Mouse (Mus musculus): ENCODE data around the gene Spata1. TPM values are rescaled to one million over a fixed set of nuclear protein-coding genes. Genes with fewer than 3 reads are reported as not detected.
A peak's percentile ranks its signal among the peaks of the same experiment; 100 is the strongest.
"Not testable (repeated sequence)": the region's sequence is repeated elsewhere in the genome, so short reads cannot be mapped to it uniquely, and the experiment has no call there.

Gene Spata1
- total RNA-seq, 2 experiments from 2014 or later = 3.2 to 3.3 TPM

DNA sequence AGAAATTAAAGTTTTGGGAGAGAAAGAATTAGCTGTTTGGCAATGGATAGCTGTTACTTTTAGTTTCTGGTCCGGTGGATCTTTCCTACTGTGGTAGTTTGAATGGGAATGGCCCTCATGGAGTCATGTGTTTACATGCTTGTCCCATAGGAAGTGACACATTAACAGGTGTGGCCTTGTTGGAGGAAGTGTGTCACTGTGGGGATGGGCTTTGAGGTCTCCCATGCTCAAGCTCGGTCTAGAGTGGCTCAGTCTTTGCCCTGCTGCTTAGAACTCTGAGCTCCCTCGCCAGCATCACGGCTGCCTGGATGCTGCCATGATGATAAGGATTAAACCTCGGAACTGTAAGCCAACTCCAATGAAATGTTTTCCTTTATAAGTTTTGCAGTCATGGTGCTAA, 48.2 kb downstream of the Spata1 start:
- no peak for DNase-seq (ENCODE audit: low spot score in 2 of 2)

DNA sequence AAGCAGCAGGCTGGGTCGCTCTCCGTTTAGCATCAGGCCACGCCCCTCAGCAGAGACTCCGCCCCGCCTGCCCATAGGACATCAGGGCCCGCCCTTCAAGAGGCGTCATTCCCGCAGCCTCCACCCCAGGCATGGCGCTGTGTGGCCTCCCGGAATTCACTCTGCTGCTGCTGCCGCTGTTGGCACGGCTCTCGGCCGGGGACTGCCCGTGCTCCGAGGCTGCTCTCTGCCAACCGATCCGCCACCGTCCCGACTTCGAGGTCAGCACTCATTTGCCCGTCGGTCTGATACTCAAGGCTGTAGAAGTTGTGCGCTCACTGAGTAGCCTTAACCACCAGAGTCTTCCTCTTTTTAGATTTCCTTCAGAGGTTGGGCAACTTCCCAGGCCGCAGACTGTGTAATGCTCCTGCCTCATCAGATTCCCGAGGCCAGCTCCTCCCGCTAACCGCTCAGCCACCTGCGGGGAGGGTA, 49.1 kb downstream of the Spata1 start:
- DNase-seq (ENCODE audit: low spot score in 2 of 2) = peak; percentile 88 to 93

GRCm38 (mm10) chr3:146449745-146450250, 49.8 kb downstream of the Spata1 start, which contains the start of gene Ctbs:
Gene Ctbs, plus strand, starts transcription at chr3:146449795.
- DNase-seq (ENCODE audit: low spot score in 2 of 2) = no peak

DNA sequence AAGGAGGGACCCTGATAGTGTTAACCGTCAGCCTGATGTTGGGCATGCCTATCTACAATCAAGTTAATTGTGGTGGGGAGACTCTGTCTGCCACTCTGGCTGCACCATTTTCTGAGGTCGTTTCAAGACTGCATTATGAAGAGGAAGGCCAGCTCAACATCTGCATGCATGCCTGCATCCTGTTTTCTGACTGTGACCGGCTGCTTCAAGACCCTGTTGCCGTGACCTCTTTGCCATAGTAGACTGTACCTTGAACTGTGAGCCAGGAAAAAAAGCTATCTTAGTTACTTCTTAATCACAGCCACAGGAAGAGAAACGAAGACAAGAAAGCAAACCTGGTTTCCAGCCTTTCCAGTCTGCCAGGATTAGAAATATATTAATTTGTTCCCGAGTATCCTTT, 50.6 kb downstream of the Spata1 start:
- DNase-seq (ENCODE audit: low spot score in 2 of 2) = no peak

GRCm38 (mm10) chr3:146448372-146448771, 51.2 kb downstream of the Spata1 start:
- no peak for DNase-seq (ENCODE audit: low spot score in 2 of 2)

DNA sequence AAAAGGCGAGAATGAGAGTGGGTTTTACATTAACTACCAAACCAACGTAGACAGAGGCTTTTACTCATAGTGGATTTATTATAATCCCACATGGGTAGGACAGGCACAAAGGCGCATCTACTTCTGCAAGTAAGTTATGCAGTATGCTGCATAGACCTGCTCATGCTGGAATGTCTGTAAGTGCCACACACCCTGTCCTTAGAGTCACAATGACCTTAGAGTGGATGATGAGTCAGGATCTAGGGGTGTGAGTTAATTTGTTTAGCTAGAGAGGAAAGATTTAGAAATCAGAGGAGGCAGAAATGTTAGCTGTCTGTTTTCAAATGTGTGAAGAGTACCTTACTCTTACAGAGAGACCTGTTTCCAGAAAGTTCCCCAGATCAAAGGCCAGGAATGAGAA, 52.0 kb downstream of the Spata1 start:
- DNase-seq (ENCODE audit: low spot score in 2 of 2) = no peak

- no peak for DNase-seq (ENCODE audit: low spot score in 2 of 2)
Measured at GRCm38 (mm10) chr3:146447156-146447555, 52.4 kb downstream of the Spata1 start.

DNA sequence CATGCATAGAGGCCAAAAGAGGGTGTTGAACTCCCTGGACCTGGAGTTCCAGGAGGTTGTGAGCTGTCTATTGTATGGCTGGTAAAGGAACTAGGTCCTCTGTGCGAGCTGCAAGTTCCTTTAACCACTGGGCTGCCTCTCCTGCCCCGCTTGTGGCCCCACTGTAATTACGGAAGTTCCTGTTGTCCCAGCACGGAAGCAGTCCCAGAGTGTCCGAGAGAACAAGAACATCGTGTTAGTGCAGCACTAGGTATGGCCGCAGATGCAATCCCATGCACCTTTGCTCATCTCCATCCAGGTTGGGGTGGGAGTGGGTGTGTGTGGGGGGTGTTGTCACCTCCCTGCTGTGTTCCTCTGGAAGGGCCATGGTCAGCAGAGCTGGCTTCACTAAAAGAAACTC, 54.7 kb downstream of the Spata1 start:
- no peak for DNase-seq (ENCODE audit: low spot score in 2 of 2)

GRCm38 (mm10) chr3:146443380-146443779, 56.2 kb downstream of the Spata1 start:
- DNase-seq (ENCODE audit: low spot score in 2 of 2) = no peak

DNA sequence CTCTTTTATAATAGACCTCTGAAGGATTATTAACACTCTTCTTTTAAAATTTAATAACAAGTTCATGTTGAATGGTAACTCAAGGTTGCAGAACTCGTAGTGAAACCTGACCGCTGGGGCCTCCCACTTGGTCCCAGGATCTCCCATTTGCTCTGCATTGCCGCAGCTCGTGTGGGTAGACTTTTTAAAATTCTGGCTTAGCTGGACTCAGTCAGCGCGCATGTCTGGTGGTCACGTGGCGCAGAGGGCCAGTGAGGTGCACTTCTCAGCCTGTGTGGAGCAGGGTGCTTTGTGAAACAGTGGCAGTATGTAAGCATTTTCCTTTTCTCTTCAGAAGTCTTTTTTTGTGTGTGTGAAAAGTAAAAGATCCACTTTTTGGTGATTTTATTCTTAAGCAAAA, 56.6 kb downstream of the Spata1 start:
- DNase-seq (ENCODE audit: low spot score in 2 of 2) = no peak

- no peak for DNase-seq (ENCODE audit: low spot score in 2 of 2)
Measured at GRCm38 (mm10) chr3:146442484-146442883, 57.1 kb downstream of the Spata1 start.

GRCm38 (mm10) chr3:146440422-146440821, 59.1 kb downstream of the Spata1 start:
- DNase-seq (ENCODE audit: low spot score in 2 of 2) = no peak

DNA sequence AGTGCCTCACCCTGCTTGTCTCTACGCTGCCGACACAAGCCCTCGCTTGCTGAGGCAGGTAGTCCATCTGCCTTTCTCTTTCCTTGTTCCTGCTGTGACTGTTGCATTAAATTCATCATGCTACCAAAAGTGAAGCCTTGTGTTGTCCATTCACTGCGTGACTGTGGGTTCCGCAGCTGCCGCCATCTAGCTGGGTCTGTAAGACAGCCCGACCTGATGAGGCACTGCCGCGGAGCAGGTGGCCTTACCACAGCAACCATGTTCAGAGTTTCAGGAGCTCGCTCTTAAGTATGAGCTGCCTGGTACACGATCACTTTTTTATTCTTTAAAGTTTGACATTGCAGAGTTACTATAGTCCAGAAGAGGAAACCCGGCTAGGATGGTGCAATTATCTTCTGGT, 59.5 kb downstream of the Spata1 start:
- DNase-seq (ENCODE audit: low spot score in 2 of 2) = no peak

DNA sequence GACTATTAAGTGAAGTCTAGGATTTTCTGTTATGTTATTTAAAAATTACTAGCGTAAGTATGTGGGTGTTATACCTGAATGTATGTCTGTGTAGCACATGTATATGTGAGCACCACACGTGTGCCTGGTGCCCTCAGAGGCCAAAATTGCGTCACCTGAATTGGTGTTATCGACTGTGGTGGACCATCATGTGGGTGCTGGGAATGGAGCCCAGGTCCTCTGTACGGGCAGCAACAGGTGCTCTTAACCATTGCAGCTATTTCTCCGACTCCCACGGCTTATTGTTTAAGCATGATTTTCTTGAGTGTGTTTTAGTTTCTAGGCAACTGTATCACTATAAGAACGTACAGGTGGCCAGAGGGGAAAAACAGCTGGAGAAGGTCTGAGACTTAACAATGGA, 63.4 kb downstream of the Spata1 start:
- DNase-seq (ENCODE audit: low spot score in 2 of 2) = no peak

DNA sequence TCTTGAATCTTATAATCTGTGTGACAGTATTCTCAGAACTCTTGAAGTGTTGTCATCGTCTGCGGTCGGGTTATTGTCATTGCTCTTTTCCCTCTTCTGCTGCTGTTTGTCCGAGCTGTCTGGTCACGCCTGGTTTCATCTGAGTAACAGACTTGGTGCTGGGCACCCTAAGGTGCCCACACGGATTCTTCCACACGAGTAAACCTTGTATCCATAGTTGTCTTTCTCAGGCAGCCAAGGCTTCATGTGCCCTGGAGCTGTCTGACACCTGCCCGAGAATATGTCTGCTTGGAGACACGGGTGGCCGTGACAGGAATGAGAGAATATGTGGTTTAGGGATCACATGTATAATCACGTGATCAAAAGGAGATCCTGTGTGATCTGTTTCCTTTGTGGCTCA, 64.0 kb downstream of the Spata1 start:
- no peak for DNase-seq (ENCODE audit: low spot score in 2 of 2)

DNA sequence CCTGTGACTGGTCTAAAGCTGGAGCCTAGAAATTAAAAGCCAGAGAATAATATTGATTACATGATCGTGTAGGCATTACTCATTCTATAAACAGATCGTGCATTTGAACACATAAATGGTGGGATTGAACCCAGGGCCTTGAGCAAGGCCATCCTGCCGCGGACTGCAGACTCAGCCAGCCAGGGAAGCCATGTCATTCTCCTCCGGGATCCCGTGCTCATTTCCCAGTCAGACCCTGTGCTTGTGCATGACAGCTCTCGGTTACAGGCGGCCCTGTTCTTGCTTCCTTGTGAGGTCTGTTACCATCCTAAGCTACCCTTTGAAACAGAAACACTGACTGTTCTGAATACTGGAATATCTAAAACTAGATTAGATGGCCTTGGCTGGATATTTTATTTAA, 64.9 kb downstream of the Spata1 start:
- no peak for DNase-seq (ENCODE audit: low spot score in 2 of 2)

DNA sequence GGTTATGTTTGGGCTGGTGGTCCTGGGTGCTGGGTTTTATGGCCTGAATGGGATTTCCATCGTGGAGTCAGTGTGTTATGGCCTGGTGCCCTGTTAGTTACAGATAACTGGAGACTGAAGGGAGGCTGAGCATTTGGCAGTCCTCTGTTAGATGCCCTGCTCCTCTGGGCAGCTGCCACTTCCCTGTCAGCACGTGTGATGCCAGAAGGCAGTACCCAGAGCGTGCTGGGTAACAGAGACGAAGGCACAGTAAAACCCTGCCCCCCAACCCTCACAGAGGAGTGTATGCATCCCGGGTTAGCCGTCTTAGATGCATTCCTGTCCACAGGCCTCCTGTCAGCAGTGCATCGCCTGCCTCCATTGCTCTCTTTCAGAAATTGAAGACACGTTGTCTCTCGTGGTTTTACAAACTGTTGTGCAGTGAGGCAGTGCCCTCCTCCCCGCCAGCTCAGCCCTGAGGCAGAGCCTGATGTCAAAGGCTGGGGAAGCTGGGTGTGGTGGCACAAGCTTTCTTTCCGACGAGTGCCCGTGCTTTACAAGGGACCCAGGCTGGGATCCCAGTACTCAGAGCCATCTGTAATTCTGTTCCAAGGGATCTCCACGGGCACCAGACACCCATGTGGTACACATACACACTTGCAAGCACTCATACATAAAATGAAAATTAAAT, 65.7 kb downstream of the Spata1 start:
- DNase-seq (ENCODE audit: low spot score in 2 of 2) = no peak

GRCm38 (mm10) chr3:146433063-146433462, 66.5 kb downstream of the Spata1 start:
- DNase-seq (ENCODE audit: low spot score in 2 of 2) = not testable (repeated sequence)

GRCm38 (mm10) chr3:146426489-146426888, 73.1 kb downstream of the Spata1 start:
- DNase-seq (ENCODE audit: low spot score in 2 of 2) = no peak

GRCm38 (mm10) chr3:146425902-146426301, 73.7 kb downstream of the Spata1 start:
- DNase-seq (ENCODE audit: low spot score in 2 of 2) = no peak

- DNase-seq (ENCODE audit: low spot score in 2 of 2) = no peak
Measured at GRCm38 (mm10) chr3:146424306-146424900, 75.2 kb downstream of the Spata1 start.

DNA sequence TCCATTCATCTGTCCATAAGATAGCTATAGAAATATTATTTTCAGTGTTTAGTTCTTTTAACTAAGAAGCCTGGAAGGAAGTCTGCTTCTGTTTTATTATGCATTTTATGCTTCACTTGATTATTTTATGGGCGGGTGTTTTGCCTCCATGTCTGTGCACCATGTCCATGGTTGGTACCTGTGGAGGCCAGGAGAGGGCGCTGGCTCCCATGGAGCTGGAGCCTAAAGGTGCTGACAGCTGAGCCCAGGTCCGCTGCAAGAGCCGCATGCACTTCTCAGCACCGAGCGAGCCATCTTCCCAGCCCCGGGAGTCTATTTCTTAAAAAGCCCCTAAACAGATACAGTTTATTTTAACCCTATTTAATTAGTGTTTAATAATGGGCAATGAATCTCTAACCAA, 75.8 kb downstream of the Spata1 start:
- DNase-seq (ENCODE audit: low spot score in 2 of 2) = no peak

GRCm38 (mm10) chr3:146421787-146422186, 77.8 kb downstream of the Spata1 start:
- DNase-seq (ENCODE audit: low spot score in 2 of 2) = no peak
